Mouse (Mus musculus): ENCODE data around the gene Arsg.

GRCm38 (mm10) chr11:109607600-109607999 is 134.4 kb downstream of the Arsg start:
- TF ChIP-seq CTCF (IDR thresholded peaks at IDR 0.05; ENCODE audit: low read depth) (no peak), EP300 (optimal IDR thresholded peaks at IDR 0.05) (no peak)
